Mouse (Mus musculus): ENCODE measurements around the gene Ywhag. TPM values are rescaled to one million over a fixed set of nuclear protein-coding genes. Genes with fewer than 3 reads are reported as not detected.

Ywhag gene
- polyA plus RNA-seq, 1 experiment, result 227 TPM

DNA sequence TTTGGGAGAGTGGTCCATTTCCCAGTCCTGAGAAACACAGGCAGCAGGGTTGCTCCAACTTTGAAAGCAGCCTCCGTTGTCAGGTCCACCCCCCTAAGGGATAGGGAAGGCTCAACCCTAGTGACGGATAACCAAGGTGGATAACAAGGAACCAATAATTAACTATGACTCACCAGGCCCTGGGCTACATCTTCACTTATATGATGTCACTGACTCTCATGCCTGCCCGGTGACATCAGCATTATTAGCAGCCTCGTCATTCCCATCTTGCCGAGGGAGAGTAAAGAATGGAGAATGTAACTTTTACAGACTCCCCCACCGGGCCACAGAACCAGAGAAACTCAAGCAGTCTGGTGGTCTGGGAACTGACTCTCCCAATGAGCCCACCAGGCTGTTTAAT is 49.8 kb downstream of the Ywhag start:
- Histone ChIP-seq H3K27me3 (ENCODE audit: control insufficient read depth, insufficient read depth, insufficient read length) (no peaks in the 10 kb centered on the region), H3K79me2 (ENCODE audit: control insufficient read depth, insufficient read depth) (peaks cover 11% of the 10 kb centered on the region), H3K79me3 (ENCODE audit: low read depth) (peaks cover 7% of the 10 kb centered on the region), H3K36me3 (ENCODE audit: control insufficient read depth, insufficient read depth) (no peaks in the 10 kb centered on the region), H3ac (ENCODE audit: control insufficient read depth, insufficient read length, low read depth) (no peak overlapping the region), H3K4me3 (ENCODE audit: insufficient read depth, poor library complexity, severe bottlenecking) (no peak overlapping the region)
- TF ChIP-seq FOSL1 (IDR thresholded peaks at IDR 0.05; ENCODE audit: insufficient read depth, low read length, poor library complexity, severe bottlenecking) (peak; percentile 36), MYOG (IDR thresholded peaks at IDR 0.05; ENCODE audit: control insufficient read depth, extremely low read depth, insufficient read length) (no peak)

DNA sequence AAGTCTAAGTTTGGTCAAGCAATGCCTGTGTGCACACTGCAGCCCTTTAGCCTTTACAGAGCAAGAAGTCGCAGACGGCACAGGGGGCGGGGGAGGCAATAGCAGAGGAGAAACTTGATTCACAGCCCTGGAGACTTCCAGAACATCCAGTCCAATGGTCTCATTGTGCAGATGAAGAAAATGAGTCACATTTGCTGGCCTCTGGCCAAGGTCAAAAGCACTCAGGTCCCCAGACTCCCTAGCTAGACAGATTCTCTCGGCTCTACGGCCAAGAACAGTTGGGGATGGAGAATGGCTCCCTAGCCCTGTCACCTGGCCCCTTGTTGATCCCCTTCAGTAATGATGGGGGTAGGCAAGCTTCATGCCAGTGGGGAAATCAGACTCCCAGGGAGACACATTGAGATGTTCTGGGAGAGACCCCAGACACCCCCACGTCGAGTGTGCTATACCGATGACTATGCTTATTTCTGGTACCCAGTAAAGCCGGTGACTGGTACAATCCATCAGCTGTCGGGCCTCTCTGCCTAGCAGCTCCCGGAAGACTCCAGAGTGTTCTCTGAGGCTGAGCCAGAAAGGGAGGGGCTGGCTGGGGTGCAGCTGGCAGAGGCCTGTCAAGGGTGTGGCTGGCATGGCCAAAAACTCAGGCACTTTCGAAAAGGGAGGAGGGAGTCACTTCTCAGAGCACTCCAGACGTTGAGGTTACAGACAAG is 54.8 kb downstream of the Ywhag start:
- peak; percentile 77 for TF ChIP-seq MYOD1 (IDR thresholded peaks at IDR 0.05; ENCODE audit: control insufficient read depth, insufficient read length, low read depth)
- no peak for TF ChIP-seq USF1 (IDR thresholded peaks at IDR 0.05; ENCODE audit: low read depth)
- no peaks in the 10 kb centered on the region for H3K79me3 ChIP-seq (ENCODE audit: low read depth)
- H3ac ChIP-seq (ENCODE audit: control insufficient read depth, insufficient read length, low read depth), result peak overlapping the region; percentile 19
- H3K27me3 ChIP-seq (ENCODE audit: control insufficient read depth, insufficient read depth, insufficient read length), result no peaks in the 10 kb centered on the region
- H3K36me3 ChIP-seq (ENCODE audit: control insufficient read depth, insufficient read depth), result no peaks in the 10 kb centered on the region
- no peaks in the 10 kb centered on the region for H3K79me2 ChIP-seq (ENCODE audit: control insufficient read depth, insufficient read depth)
- H3K4me3 ChIP-seq (ENCODE audit: insufficient read depth, poor library complexity, severe bottlenecking), result no peak overlapping the region

DNA sequence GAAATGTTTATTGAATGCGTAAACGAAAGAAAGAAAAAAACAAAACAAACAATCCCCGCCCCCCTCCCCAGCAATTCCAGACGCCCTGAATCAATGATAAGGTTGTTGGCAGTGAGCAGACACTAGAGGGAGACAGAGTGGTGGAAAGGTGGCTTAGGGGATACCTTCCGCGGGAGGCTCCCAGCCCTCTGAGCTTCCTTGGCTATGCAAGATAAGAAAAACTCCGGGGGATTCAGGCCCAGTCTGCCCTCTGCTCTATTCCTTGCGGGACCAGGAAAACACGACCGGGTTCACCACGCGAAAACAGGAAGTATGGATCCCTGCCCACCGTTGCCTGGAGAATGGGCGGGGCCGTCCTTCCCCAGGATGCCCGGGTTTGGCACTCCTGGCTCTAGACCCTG is 56.6 kb downstream of the Ywhag start:
- H3K27me3 ChIP-seq (ENCODE audit: control insufficient read depth, insufficient read depth, insufficient read length), result no peaks in the 10 kb centered on the region

DNA sequence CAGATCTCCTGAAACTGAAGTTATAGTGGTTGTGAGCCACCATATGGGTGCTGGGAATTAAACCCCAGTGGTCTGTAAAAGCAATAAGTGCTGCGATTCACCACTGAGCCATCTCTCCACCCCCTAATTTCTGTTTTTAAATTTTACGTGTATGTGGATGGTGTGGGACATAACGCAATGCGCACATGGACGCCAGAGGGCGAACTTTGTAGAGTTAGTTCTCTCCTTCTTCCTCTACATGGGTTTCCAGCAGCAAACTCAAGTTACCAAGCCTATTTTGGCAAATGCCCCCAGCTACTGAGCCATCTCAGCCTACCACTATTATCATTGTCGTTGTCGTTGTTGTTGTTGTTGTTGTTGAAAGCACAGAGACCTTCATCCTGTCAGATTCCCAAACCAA is 57.2 kb downstream of the Ywhag start:
- no peak for TF ChIP-seq MYOG (IDR thresholded peaks at IDR 0.05; ENCODE audit: control insufficient read depth, extremely low read depth, insufficient read length)
- TF ChIP-seq CEBPB (IDR thresholded peaks at IDR 0.05; ENCODE audit: low read depth), result peak; percentile 11
- TF ChIP-seq CTCF (IDR thresholded peaks at IDR 0.05; ENCODE audit: control insufficient read depth, insufficient read depth, insufficient read length), result peak; percentile 22
- no peak for TF ChIP-seq MYOD1 (IDR thresholded peaks at IDR 0.05; ENCODE audit: control insufficient read depth, insufficient read length, low read depth)
- no peak for TF ChIP-seq FOSL1 (IDR thresholded peaks at IDR 0.05; ENCODE audit: insufficient read depth, low read length, poor library complexity, severe bottlenecking)
- TF ChIP-seq MAX (IDR thresholded peaks at IDR 0.05), result no peak
- Histone ChIP-seq H3ac (ENCODE audit: control insufficient read depth, insufficient read length, low read depth) (no peak overlapping the region), H3K79me2 (ENCODE audit: control insufficient read depth, insufficient read depth) (no peaks in the 10 kb centered on the region), H3K79me3 (ENCODE audit: low read depth) (no peaks in the 10 kb centered on the region), H3K36me3 (ENCODE audit: control insufficient read depth, insufficient read depth) (no peaks in the 10 kb centered on the region), H3K4me3 (ENCODE audit: insufficient read depth, poor library complexity, severe bottlenecking) (no peak overlapping the region), H3K27me3 (ENCODE audit: control insufficient read depth, insufficient read depth, insufficient read length) (no peaks in the 10 kb centered on the region)

More for the DNA sequence above, 56.6 kb downstream of the Ywhag start:
- no peaks in the 10 kb centered on the region for H3K79me2 ChIP-seq (ENCODE audit: control insufficient read depth, insufficient read depth)
- H3K79me3 ChIP-seq (ENCODE audit: low read depth), result no peaks in the 10 kb centered on the region
- H3K36me3 ChIP-seq (ENCODE audit: control insufficient read depth, insufficient read depth), result no peaks in the 10 kb centered on the region
- TF ChIP-seq CTCF (IDR thresholded peaks at IDR 0.05; ENCODE audit: control insufficient read depth, insufficient read depth, insufficient read length), result peak; percentile 56
- no peak for TF ChIP-seq USF1 (IDR thresholded peaks at IDR 0.05; ENCODE audit: low read depth)
- no peak for TF ChIP-seq MYOG (IDR thresholded peaks at IDR 0.05; ENCODE audit: control insufficient read depth, extremely low read depth, insufficient read length)
- TF ChIP-seq CEBPB (IDR thresholded peaks at IDR 0.05; ENCODE audit: low read depth), result no peak
- no peak for TF ChIP-seq MYOD1 (IDR thresholded peaks at IDR 0.05; ENCODE audit: control insufficient read depth, insufficient read length, low read depth)
- no peak for TF ChIP-seq MAX (IDR thresholded peaks at IDR 0.05)
- no peak for TF ChIP-seq FOSL1 (IDR thresholded peaks at IDR 0.05; ENCODE audit: insufficient read depth, low read length, poor library complexity, severe bottlenecking)
- H3ac ChIP-seq (ENCODE audit: control insufficient read depth, insufficient read length, low read depth), result peak overlapping the region; percentile 57
- peak overlapping the region; percentile 25 for H3K4me3 ChIP-seq (ENCODE audit: insufficient read depth, poor library complexity, severe bottlenecking)

DNA sequence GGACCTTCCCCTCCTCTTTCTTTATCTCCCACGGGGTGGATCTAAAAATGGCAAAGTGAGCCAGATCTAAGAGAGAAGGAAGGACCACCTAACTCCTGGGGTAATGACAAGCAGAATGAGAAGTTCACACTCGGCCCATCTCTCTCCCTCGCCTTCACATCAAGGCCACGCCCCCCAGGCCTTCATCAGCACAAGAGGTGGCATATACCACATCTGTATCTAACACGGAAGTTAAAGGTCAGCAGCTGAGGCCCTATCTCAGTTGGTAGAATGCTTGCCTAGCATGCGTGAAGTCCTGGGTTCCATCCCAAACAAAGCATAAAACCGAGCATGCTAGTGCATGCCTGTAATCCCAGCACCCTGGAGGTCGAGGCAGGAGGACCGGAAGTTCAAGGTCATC is 60.7 kb downstream of the Ywhag start:
- H3K79me2 ChIP-seq (ENCODE audit: control insufficient read depth, insufficient read depth), result no peaks in the 10 kb centered on the region
- no peak for TF ChIP-seq CTCF (IDR thresholded peaks at IDR 0.05; ENCODE audit: control insufficient read depth, insufficient read depth, insufficient read length)
- TF ChIP-seq USF1 (IDR thresholded peaks at IDR 0.05; ENCODE audit: low read depth), result no peak
- no peak for TF ChIP-seq FOSL1 (IDR thresholded peaks at IDR 0.05; ENCODE audit: insufficient read depth, low read length, poor library complexity, severe bottlenecking)
- no peak for TF ChIP-seq CEBPB (IDR thresholded peaks at IDR 0.05; ENCODE audit: low read depth)
- no peak for TF ChIP-seq MYOD1 (IDR thresholded peaks at IDR 0.05; ENCODE audit: control insufficient read depth, insufficient read length, low read depth)
- no peak for TF ChIP-seq MAX (IDR thresholded peaks at IDR 0.05)
- TF ChIP-seq MYOG (IDR thresholded peaks at IDR 0.05; ENCODE audit: control insufficient read depth, extremely low read depth, insufficient read length), result no peak
- H3K27me3 ChIP-seq (ENCODE audit: control insufficient read depth, insufficient read depth, insufficient read length), result no peaks in the 10 kb centered on the region
- no peak overlapping the region for H3ac ChIP-seq (ENCODE audit: control insufficient read depth, insufficient read length, low read depth)
- H3K4me3 ChIP-seq (ENCODE audit: insufficient read depth, poor library complexity, severe bottlenecking), result no peak overlapping the region
- no peaks in the 10 kb centered on the region for H3K79me3 ChIP-seq (ENCODE audit: low read depth)
- H3K36me3 ChIP-seq (ENCODE audit: control insufficient read depth, insufficient read depth), result no peaks in the 10 kb centered on the region

DNA sequence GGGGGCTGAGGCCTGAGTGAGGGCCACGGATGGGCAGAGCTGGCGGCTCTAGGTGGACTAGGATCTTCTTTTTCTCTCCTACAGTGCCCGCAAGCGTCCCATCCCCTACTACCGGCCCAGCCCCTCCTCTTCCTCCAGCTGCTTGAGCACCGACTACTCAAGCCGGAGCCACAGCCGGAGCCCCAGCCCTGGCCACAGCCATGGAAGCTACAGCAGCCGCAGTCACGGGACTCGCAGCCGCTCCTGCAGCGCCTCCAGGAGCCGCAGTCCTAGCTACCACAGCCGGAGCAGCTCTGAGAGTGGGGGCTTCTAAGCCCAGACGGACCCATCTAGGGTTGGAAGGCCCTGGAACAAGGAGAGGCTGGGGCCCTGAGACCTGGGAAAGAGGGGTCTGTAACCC is 61.4 kb downstream of the Ywhag start:
- Histone ChIP-seq H3K27me3 (ENCODE audit: control insufficient read depth, insufficient read depth, insufficient read length) (peaks cover 6% of the 10 kb centered on the region), H3K79me3 (ENCODE audit: low read depth) (no peaks in the 10 kb centered on the region), H3K79me2 (ENCODE audit: control insufficient read depth, insufficient read depth) (no peaks in the 10 kb centered on the region), H3ac (ENCODE audit: control insufficient read depth, insufficient read length, low read depth) (no peak overlapping the region), H3K4me3 (ENCODE audit: insufficient read depth, poor library complexity, severe bottlenecking) (no peak overlapping the region), H3K36me3 (ENCODE audit: control insufficient read depth, insufficient read depth) (no peaks in the 10 kb centered on the region)
- TF ChIP-seq CEBPB (IDR thresholded peaks at IDR 0.05; ENCODE audit: low read depth), result no peak
- no peak for TF ChIP-seq MAX (IDR thresholded peaks at IDR 0.05)
- TF ChIP-seq CTCF (IDR thresholded peaks at IDR 0.05; ENCODE audit: control insufficient read depth, insufficient read depth, insufficient read length), result no peak
- no peak for TF ChIP-seq MYOG (IDR thresholded peaks at IDR 0.05; ENCODE audit: control insufficient read depth, extremely low read depth, insufficient read length)
- no peak for TF ChIP-seq MYOD1 (IDR thresholded peaks at IDR 0.05; ENCODE audit: control insufficient read depth, insufficient read length, low read depth)
- no peak for TF ChIP-seq FOSL1 (IDR thresholded peaks at IDR 0.05; ENCODE audit: insufficient read depth, low read length, poor library complexity, severe bottlenecking)
- TF ChIP-seq USF1 (IDR thresholded peaks at IDR 0.05; ENCODE audit: low read depth), result no peak

Measured in C2C12 (cell line).